Mouse (Mus musculus): ENCODE data around the gene Tmem108.

Tmem108 gene

GRCm38 (mm10) chr9:103721081-103721480 is 40.6 kb downstream of the Tmem108 start:
- no peak for DNase-seq (ENCODE audit: low spot score in 2 of 2)

DNA sequence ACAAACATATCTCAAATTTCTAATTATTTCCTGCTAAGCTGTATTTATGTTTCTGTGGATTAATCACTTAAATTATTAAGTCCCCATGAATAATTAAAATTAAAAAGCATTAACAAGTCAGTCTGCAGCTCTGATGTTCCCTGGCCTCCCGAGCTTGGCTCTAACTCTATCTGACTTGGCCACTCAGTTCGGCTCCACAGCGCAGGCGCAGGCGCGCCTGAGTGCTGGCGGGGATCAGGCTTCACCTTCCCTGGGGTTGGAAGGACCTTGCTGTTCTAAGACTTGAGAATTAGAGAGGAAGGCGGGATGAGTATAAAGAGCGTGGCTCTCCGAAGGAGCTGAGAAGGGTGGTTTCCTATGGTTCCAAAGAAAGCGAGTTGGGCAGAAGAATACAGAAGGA is 41.6 kb downstream of the Tmem108 start:
- DNase-seq (ENCODE audit: low spot score in 2 of 2), result no peak

DNA sequence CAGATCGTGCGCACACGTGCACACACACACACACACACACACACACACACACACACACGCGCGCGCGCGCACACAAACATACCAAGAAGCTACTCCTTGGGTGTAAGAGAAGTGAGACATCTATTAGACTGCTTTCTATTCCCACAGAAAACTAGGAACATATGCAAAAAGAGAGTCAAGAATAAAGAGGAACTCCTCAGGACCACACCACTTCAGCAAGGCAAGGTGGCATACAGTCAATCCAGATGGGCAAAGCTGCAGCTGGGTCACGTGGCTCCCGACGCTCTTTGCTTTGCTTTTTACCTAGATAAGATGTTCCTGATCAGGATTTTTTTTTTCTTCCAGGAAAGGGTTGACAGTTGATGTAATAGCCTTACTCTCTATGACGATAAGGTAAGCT is 45.6 kb downstream of the Tmem108 start:
- no peak for DNase-seq (ENCODE audit: low spot score in 2 of 2)

DNA sequence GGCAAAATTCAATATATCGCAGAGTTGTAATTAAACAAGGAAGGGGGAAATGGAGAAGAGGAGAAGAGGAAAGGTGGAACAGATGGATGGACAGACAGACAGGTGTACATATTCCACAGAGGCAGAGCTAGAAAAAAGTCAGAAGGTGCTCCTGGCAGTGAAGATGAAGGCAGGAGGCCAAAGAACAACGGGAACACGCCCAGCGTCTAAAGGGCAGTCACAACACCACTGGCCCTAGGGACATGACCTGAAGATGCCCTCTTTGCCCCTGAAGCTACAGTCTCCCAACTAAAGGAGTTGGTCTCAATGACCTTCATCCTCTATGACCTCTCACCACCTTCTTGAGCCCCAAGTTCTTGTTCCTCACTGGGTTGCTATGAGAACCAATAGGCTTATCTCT is 46.3 kb downstream of the Tmem108 start:
- DNase-seq (ENCODE audit: low spot score in 2 of 2), result no peak

DNA sequence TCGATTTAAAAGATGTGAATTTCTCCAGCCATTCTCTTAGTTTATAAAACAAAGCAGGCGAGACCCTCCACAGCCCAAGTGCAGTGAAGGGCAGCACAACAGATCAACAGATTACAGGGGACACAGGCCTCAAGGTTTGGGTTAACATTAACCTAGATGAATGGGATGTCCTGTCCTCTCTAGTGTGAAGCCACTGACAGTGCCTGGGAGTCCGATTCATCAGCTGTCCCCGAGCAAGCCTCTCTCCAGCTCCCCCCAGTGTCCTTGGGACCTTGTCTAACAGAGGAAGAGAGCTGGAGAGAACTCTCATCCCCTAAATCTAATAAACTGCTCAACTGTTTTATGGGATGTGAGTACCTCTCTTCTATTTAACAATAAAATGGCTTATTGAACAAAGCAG is 48.4 kb downstream of the Tmem108 start:
- DNase-seq (ENCODE audit: low spot score in 2 of 2), result no peak

DNA sequence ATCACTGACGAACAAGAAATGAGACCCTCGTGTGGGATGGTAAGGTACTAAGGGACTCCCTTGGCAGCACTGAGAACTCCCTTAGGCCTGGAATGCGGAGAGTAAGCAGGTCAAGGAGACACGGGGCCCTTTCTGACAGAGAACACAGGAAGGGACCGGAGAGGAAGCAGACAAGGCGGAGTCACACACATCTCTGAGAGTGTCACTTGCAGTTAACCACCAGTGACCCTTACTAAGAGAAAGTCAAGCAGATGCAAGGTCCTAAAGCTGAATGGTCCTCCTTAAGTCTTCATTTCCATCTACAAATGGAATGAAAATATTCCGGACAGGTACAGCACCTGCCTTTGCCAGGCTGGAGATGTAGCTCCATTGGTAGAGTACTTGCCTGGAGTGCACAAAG is 48.9 kb downstream of the Tmem108 start:
- no peak for DNase-seq (ENCODE audit: low spot score in 2 of 2)

DNA sequence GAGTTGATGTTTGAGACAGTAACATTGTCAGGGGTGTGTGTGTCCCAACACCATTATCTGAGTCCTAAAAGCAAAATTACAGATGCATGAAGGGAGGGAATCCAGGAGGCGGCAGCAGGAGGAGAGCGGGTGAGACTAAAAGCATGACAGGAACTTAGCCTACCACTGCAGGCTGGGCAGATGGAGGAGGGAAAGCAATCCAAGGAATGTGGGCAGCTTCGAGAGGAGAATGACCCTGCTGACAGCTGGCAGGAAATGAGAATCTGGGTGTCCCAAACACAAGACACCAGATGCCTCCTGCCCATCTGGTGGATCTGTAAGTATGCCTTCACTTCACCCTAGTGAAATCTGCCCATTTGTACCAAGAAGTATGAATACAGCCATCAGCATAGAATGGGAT is 51.9 kb downstream of the Tmem108 start:
- peak in 1 of 2 experiments; percentile 29 for DNase-seq (ENCODE audit: low spot score in 2 of 2)

DNA sequence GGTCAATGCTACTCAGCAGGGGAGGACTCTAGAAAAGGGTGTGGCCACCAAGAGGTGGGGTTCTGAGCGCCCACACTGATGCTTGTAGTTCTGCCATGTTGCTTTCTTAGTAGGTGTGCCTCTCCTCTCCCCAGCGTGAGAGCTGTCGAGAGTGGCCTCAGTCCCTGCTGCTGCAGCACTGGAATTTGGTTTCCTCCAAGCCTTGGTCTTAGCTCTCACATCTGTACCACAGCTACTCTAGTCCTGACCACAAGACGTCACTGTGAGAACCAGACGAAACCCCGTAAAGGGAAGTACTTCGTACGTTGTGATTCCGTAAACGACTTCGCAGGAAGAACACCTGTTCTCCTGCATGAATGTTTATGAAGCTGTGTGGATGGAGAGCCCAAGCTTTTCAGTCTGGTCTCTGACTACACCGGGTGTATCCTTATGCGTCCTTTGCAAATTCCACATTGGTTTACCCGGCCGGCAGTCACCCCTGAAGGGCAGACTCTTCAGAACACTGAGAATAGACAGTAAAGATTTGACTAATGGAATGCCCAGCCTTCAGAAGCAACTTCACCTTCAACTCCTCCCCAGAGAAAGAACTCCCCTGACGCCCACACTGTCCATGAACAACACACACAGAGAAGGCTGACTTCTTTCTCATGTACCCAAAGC is 53.0 kb downstream of the Tmem108 start:
- no peak for DNase-seq (ENCODE audit: low spot score in 2 of 2)

DNA sequence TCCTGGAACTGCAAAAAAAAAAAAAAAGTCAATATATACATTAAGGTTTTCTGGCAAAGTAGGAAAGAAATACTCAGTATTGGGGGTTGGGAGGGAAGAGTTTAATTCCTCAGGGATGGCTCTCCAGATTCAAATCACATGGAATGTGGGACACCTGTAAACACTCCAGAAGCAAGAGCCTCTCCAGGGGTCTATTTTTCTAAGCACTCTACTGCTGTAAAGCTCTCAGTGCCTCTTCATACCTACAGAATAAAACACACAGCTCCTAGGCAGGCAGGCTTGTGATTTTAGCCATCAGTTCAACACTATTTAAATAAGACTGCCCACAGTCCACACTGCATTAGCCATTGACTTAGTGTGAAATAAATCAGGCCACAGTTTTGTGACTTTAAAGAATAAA is 53.8 kb downstream of the Tmem108 start:
- no peak for DNase-seq (ENCODE audit: low spot score in 2 of 2)

DNA sequence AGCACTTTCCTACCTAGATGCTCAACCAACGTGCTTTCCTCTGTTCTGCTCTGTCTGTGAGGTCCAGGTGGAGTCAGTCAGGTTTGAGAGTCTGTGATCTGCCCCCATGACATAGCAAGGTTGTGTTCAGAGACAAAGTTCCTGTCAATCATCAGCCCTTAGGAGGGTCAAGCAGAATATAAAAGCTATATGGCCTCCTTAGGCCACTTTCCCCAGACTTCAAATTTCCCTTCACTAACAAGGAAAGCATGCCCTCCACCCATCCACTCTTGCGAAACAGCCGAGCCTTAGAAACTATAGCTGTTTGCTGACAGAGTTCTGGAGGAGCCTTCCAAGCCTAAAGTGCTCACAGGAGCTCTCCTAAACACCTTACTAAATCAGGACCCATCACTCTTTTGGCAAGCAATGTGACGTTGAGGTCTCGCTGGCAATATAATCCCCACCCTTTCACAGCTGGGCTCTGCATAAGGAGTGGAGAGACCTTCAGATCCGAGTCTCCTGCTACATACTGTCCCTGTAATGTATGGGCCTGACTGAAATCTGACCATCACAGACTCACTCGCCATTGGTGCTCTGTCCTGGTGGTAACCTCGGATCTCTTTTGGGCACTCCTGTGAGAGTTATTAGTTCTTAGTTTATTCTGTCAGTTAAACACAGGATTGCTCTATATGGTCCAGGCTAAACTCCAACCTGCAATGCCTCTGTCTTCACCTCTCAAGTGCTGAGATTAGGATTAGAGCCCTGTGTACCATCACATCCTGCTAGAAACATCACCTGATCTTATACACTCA is 54.4 kb downstream of the Tmem108 start:
- no peak for DNase-seq (ENCODE audit: low spot score in 2 of 2)

DNA sequence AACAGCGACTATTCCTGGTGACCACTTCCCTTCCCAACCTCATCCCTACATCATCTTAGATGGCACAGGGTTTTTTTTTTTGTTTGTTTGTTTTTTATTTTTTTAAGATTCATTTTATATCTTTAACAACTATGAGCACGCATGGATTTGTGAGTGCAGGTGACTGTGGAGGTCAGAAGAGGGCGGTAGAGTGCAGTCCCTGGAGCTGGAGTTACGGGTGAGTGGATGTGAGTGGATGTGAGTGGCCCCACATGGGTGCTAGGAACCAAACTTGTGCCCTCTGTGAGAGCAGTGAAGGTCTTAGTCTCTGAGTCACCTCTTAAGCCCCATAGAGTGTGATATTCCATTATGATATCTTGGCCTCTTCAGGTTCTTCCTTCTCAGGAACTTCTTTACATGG is 55.9 kb downstream of the Tmem108 start:
- no peak for DNase-seq (ENCODE audit: low spot score in 2 of 2)

GRCm38 (mm10) chr9:103703014-103703413 is 58.6 kb downstream of the Tmem108 start:
- DNase-seq (ENCODE audit: low spot score in 2 of 2), result no peak

- DNase-seq (ENCODE audit: low spot score in 2 of 2), result no peak
These were observed 59.2 kb downstream of the Tmem108 start for GRCm38 (mm10) chr9:103702452-103702851.

DNA sequence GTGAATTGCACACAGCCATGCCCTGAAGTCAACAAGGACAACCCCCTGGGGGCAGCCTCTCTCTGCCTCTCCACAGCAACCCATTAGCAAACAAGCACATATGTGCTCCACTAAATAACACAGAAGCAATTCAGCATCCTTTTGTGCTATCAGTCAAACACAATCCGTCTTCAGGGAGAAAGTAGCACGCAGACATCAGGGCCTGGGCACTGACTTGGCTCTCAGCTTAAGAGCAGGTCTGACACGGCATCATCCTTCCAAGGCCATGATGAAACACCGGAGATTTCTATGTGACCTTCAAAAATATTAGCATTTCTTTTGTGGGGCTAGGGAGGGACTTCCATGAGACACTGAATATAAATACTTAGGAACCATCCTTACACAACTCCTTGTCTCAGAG is 60.2 kb downstream of the Tmem108 start:
- no peak for DNase-seq (ENCODE audit: low spot score in 2 of 2)

DNA sequence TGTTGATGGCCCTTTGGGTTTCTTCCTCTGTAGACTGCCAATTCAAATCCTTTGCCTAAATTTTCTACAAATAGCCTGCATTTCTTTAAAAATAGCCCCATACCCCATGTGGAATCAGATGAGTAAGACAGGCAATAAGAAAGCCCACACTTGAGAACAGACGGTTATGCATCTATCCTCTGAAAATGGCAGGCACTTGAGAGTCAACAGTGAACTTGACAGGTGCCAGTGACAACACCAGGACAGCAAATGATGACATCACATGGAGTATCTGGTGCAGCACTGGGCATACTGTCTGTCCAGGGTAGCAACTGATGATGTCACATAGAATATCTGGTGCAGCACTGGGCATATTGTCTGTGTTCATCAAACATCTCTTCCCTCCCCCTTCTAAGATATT is 61.4 kb downstream of the Tmem108 start:
- peak; percentile 33 to 35 for DNase-seq (ENCODE audit: low spot score in 2 of 2)

- DNase-seq (ENCODE audit: low spot score in 2 of 2), result peak in 1 of 2 experiments; percentile 39
These were observed 64.7 kb downstream of the Tmem108 start for GRCm38 (mm10) chr9:103696967-103697366.

- no peak for DNase-seq (ENCODE audit: low spot score in 2 of 2)
These were observed 67.8 kb downstream of the Tmem108 start for GRCm38 (mm10) chr9:103693826-103694225.

DNA sequence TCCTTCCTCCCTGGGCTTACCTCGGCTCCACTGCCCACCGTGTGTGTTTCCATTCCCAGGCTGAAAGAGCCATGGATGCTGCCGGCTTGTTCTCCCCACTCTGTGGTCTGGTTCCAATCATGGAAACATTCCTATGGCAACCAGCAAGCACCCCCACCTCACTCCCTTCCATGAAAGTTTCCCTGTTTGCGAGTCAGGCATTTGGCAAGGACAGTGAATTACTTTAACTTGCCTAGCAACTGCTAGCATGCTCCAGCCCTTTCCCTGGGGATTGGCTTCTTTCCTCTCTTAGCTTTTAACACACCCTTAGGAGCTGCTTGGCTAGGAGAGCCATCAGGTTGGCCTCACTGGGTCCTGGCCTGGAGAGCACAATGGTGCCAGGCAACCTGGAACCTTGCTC is 68.9 kb downstream of the Tmem108 start:
- DNase-seq (ENCODE audit: low spot score in 2 of 2), result peak in 1 of 2 experiments; percentile 50

- DNase-seq (ENCODE audit: low spot score in 2 of 2), result peak in 1 of 2 experiments; percentile 68
These were observed 69.8 kb downstream of the Tmem108 start for GRCm38 (mm10) chr9:103691847-103692246.

DNA sequence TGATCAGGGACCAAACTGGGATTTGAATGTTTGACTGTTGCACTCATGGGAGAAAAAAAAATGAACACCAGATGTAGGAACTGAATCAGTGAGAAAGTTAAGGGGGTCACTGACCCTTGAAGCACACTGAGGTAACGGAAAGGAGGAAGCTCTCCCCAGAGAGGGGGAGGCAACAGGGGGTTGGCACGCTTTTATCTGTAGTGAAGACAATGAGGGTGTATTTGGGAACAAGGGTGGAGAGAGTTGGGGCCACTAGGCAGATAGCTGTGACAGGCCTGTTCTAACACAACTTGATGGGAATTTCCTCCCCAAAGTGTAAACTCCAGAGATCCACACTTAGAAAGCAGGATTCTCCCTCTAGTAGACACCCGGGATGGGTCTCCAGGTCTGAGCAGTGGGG is 71.2 kb downstream of the Tmem108 start:
- DNase-seq (ENCODE audit: low spot score in 2 of 2), result no peak

DNA sequence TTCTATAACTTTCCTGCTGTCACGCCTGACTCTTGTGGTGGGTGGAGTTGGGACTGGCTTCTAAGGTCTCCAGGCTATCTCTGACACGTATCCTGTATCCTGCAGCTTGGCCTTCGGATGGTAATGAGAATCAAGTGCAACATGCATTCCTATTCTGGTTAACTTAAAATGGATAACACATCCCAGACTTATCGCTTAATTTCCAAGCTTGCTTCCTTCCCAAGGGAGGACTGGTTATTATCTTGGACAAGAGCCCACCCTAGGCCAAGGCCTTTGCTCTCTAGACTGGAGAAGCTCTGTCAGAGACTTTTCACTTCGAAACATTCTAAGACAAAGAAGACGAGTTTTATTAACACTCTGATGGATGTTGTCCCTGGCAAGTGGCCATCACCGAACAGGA is 71.9 kb downstream of the Tmem108 start:
- no peak for DNase-seq (ENCODE audit: low spot score in 2 of 2)

- DNase-seq (ENCODE audit: low spot score in 2 of 2), result no peak
These were observed 72.6 kb downstream of the Tmem108 start for GRCm38 (mm10) chr9:103689006-103689405.

DNA sequence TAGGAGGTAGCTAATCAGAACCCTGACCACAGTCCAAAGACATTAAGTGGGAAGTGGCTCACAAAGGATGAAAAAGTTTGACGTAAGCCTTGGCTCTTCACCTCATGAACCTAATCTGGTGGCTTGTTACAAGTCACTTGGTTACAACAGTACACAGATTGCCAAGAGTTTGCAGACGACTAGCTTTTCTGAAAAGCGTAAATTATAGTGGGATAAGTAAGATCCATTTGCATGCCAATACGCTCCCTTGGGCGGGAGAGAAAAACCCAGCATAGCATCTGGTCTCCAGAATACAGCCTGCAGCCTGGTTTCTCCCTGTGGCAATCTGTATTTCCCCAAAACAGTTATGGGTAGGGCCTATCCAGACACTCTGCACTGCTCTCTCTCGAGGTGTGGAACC is 74.5 kb downstream of the Tmem108 start:
- DNase-seq (ENCODE audit: low spot score in 2 of 2), result no peak

Data from left cerebral cortex, adult 9 months (tissue).